Mouse (Mus musculus) MEL (cell line): ENCODE measurements around the gene Camk1d. TPM values are rescaled to one million over a fixed set of nuclear protein-coding genes. Genes with fewer than 3 reads are reported as not detected.

Source experiments
- DNase-seq: peaks from one replicate; pipeline ENCODE4 v3.0.0; 2011; ENCODE audit warnings: low read depth, low spot score
- H3K27ac ChIP-seq: 2 replicates; pipeline ENCODE4 v1.5.1; 2012; ENCODE audit warnings: low read depth, mild to moderate bottlenecking, control low read depth, low read length, moderate library complexity; ENCODE audit not compliant: control insufficient read depth
- H3K27me3 ChIP-seq, 2 experiments: fragments of 150-350 bp in 1 of 2; sonication (generic) in 1 of 2; 2 replicates each; pipeline ENCODE4 v1.6.1; 2012; ENCODE audit warnings: low read length in 2 of 2, mild to moderate bottlenecking in 2 of 2, improper control_type of control experiment in 1 of 2, moderate library complexity in 1 of 2; ENCODE audit not compliant: insufficient read depth in 2 of 2, control insufficient read depth in 1 of 2
- H3K36me3 ChIP-seq, 2 experiments: 2 replicates each; pipeline ENCODE4 v1.6.1; 2012 to 2014; ENCODE audit warnings: low read length in 2 of 2, improper control_type of control experiment in 1 of 2, inconsistent platforms in 1 of 2, mild to moderate bottlenecking in 1 of 2; ENCODE audit not compliant: insufficient read depth in 2 of 2, control insufficient read depth in 1 of 2
- H3K4me1 ChIP-seq, 2 experiments: fragments of 150-350 bp in 1 of 2; sonication (generic) in 1 of 2; 2 replicates each; pipeline ENCODE4 v1.6.1; 2012; ENCODE audit warnings: low read length in 2 of 2, improper control_type of control experiment in 1 of 2, mild to moderate bottlenecking in 1 of 2; ENCODE audit not compliant: insufficient read depth in 2 of 2, control insufficient read depth in 1 of 2
- H3K4me3 ChIP-seq, 2 experiments: fragments of 150-350 bp in 1 of 2; sonication (generic) in 1 of 2; 2 replicates each; pipeline ENCODE4 v1.5.1; 2012; ENCODE audit warnings: low read depth in 2 of 2, low read length in 2 of 2, mild to moderate bottlenecking in 2 of 2, moderate library complexity in 2 of 2, control low read depth in 1 of 2, improper control_type of control experiment in 1 of 2; ENCODE audit not compliant: control insufficient read depth in 1 of 2, insufficient read depth in 1 of 2
- H3K79me2 ChIP-seq: 2 replicates; pipeline ENCODE4 v1.6.1; 2012; ENCODE audit warnings: mild to moderate bottlenecking, low read length, moderate library complexity; ENCODE audit not compliant: control insufficient read depth, poor library complexity, insufficient read depth
- H3K9ac ChIP-seq: 2 replicates; pipeline ENCODE4 v1.6.1; 2012; ENCODE audit warnings: low read depth, mild to moderate bottlenecking, control low read depth, low read length, moderate library complexity; ENCODE audit not compliant: control insufficient read depth, poor library complexity, severe bottlenecking
- H3K9me3 ChIP-seq: fragments of 150-350 bp; sonication (generic); replicated peaks from 2 replicates; pipeline ENCODE4 v1.6.1; 2012; ENCODE audit warnings: mild to moderate bottlenecking, low read length, improper control_type of control experiment, moderate library complexity; ENCODE audit not compliant: insufficient read depth
- BHLHE40 ChIP-seq: IDR thresholded peaks from 2 replicates; pipeline ENCODE4 v1.6.1; 2012; ENCODE audit warnings: low read depth, mild to moderate bottlenecking, inconsistent platforms, low read length, improper control_type of control experiment, borderline replicate concordance
- CHD1 ChIP-seq: IDR thresholded peaks from 2 replicates; pipeline ENCODE4 v1.6.1; 2012; ENCODE audit warnings: low read depth, mild to moderate bottlenecking, inconsistent platforms, low read length, improper control_type of control experiment
- CHD2 ChIP-seq: IDR thresholded peaks from 2 replicates; pipeline ENCODE4 v1.6.1; 2011; ENCODE audit warnings: low read length, improper control_type of control experiment
- CTCF ChIP-seq, 3 experiments: IDR thresholded peaks in 2 of 3; conservative IDR thresholded peaks in 1 of 3; 2 replicates each; pipeline ENCODE4 v1.5.1; 2011 to 2012; ENCODE audit warnings: low read length in 3 of 3, low read depth in 2 of 3, mild to moderate bottlenecking in 2 of 3, improper control_type of control experiment in 1 of 3, inconsistent platforms in 1 of 3, mixed read lengths in 1 of 3, moderate library complexity in 1 of 3; ENCODE audit not compliant: control insufficient read depth in 1 of 3, insufficient read depth in 1 of 3, poor library complexity in 1 of 3, severe bottlenecking in 1 of 3
- E2F4 ChIP-seq: IDR thresholded peaks from 2 replicates; pipeline ENCODE4 v1.6.1; 2011; ENCODE audit warnings: low read depth, low read length, improper control_type of control experiment, borderline replicate concordance
- ELF1 ChIP-seq: IDR thresholded peaks from 2 replicates; pipeline ENCODE4 v1.6.1; 2014; ENCODE audit warnings: low read depth, mild to moderate bottlenecking, inconsistent platforms, low read length, improper control_type of control experiment, moderate library complexity
- ETS1 ChIP-seq: IDR thresholded peaks from 2 replicates; pipeline ENCODE4 v1.6.1; 2012; ENCODE audit warnings: low read depth, mild to moderate bottlenecking, inconsistent platforms, low read length, improper control_type of control experiment, moderate library complexity
- GATA1 ChIP-seq: IDR thresholded peaks from 2 replicates; pipeline ENCODE4 v1.6.1; 2011; ENCODE audit warnings: low read depth, low read length, improper control_type of control experiment
- KAT2A ChIP-seq: conservative IDR thresholded peaks from 2 replicates; pipeline ENCODE4 v1.6.1; 2012; ENCODE audit warnings: low read depth, low read length, improper control_type of control experiment, inconsistent platforms
- MAZ ChIP-seq: IDR thresholded peaks from 2 replicates; pipeline ENCODE4 v1.6.1; 2012; ENCODE audit warnings: low read depth, mild to moderate bottlenecking, inconsistent platforms, low read length, improper control_type of control experiment
- MEF2A ChIP-seq: IDR thresholded peaks from 2 replicates; pipeline ENCODE4 v1.6.1; 2014; ENCODE audit warnings: low read depth, mild to moderate bottlenecking, inconsistent platforms, low read length, improper control_type of control experiment; ENCODE audit not compliant: poor library complexity, insufficient replicate concordance, severe bottlenecking; ENCODE audit errors: extremely low read depth
- MXI1 ChIP-seq: IDR thresholded peaks from 2 replicates; pipeline ENCODE4 v1.6.1; 2011; ENCODE audit warnings: mild to moderate bottlenecking, low read depth, low read length, improper control_type of control experiment
- MYB ChIP-seq: IDR thresholded peaks from 2 replicates; pipeline ENCODE4 v1.6.1; 2011; ENCODE audit warnings: mild to moderate bottlenecking, low read depth, low read length, improper control_type of control experiment
- POLR2A ChIP-seq, 2 experiments: IDR thresholded peaks; 2 replicates each; pipeline ENCODE4 v1.6.1; 2011 to 2012; ENCODE audit warnings: low read length in 2 of 2, mild to moderate bottlenecking in 2 of 2, control low read depth in 1 of 2, improper control_type of control experiment in 1 of 2, low read depth in 1 of 2, moderate library complexity in 1 of 2; ENCODE audit not compliant: control insufficient read depth in 1 of 2, insufficient read depth in 1 of 2, poor library complexity in 1 of 2
- POLR2AphosphoS2 ChIP-seq: IDR thresholded peaks from 2 replicates; pipeline ENCODE4 v1.6.1; 2011; ENCODE audit warnings: low read length, improper control_type of control experiment
- RAD21 ChIP-seq: IDR thresholded peaks from 2 replicates; pipeline ENCODE4 v1.6.1; 2011; ENCODE audit warnings: mild to moderate bottlenecking, low read depth, low read length, improper control_type of control experiment
- RCOR1 ChIP-seq: IDR thresholded peaks from 2 replicates; pipeline ENCODE4 v1.6.1; 2012; ENCODE audit warnings: low read depth, mild to moderate bottlenecking, inconsistent platforms, low read length, improper control_type of control experiment
- SIN3A ChIP-seq: IDR thresholded peaks from 2 replicates; pipeline ENCODE4 v1.6.1; 2012; ENCODE audit warnings: low read length, improper control_type of control experiment, inconsistent platforms
- SMC3 ChIP-seq: IDR thresholded peaks from 2 replicates; pipeline ENCODE4 v1.6.1; 2011; ENCODE audit warnings: low read depth, low read length, improper control_type of control experiment
- TAL1 ChIP-seq: IDR thresholded peaks from 2 replicates; pipeline ENCODE4 v1.6.1; 2012; ENCODE audit warnings: mild to moderate bottlenecking, inconsistent platforms, low read length, moderate library complexity, mixed read lengths
- TBP ChIP-seq: IDR thresholded peaks from 2 replicates; pipeline ENCODE4 v1.8.0; 2011; ENCODE audit warnings: low read depth, low read length, improper control_type of control experiment
- TCF12 ChIP-seq: IDR thresholded peaks from 2 replicates; pipeline ENCODE4 v1.6.1; 2014; ENCODE audit warnings: low read depth, mild to moderate bottlenecking, inconsistent platforms, low read length, improper control_type of control experiment, moderate library complexity
- UBTF ChIP-seq: IDR thresholded peaks from 2 replicates; pipeline ENCODE4 v1.6.1; 2012; ENCODE audit warnings: low read depth, mild to moderate bottlenecking, inconsistent platforms, low read length, improper control_type of control experiment, moderate library complexity, borderline replicate concordance; ENCODE audit not compliant: insufficient read depth
- USF2 ChIP-seq, 2 experiments: IDR thresholded peaks; 2 replicates each; pipeline ENCODE4 v1.6.1; 2011 to 2012; ENCODE audit warnings: improper control_type of control experiment in 2 of 2, low read length in 2 of 2, borderline replicate concordance in 1 of 2, inconsistent platforms in 1 of 2, low read depth in 1 of 2, mild to moderate bottlenecking in 1 of 2; ENCODE audit not compliant: insufficient read depth in 1 of 2
- ZKSCAN1 ChIP-seq: IDR thresholded peaks from 2 replicates; pipeline ENCODE4 v1.6.1; 2012; ENCODE audit warnings: low read depth, mild to moderate bottlenecking, inconsistent platforms, low read length, improper control_type of control experiment, moderate library complexity
- ZMIZ1 ChIP-seq: IDR thresholded peaks from 2 replicates; pipeline ENCODE4 v1.6.1; 2012; ENCODE audit warnings: low read depth, mild to moderate bottlenecking, inconsistent platforms, low read length, improper control_type of control experiment, moderate library complexity
- polyA plus RNA-seq, 2 experiments: library from polyadenylated mRNA; stranded (reverse) in 1 of 2; unstranded in 1 of 2; fragments of >175 nt in 1 of 2; fragments of >200 nt in 1 of 2; gene quantifications; 2 replicates each; pipeline versions ENCODE4 v1.2.1 to v1.2.4; 2012; ENCODE audit warnings: low replicate concordance in 2 of 2, low read depth in 1 of 2; ENCODE audit not compliant: insufficient read length in 2 of 2, insufficient read depth in 1 of 2, missing spikeins in 1 of 2
- total RNA-seq: library from RNA; depleted of rRNA; stranded (reverse); fragments of 300-350 nt; gene quantifications from 2 replicates; pipeline ENCODE4 v1.2.3, GENCODE M21; 2012

Gene Camk1d
- total and polyA plus RNA-seq, 3 experiments, result 2.9 to 4.4 TPM; not detected in 1

- H3K27me3 ChIP-seq, result no peaks in the 10 kb centered on the region
- H3K4me1 ChIP-seq, result no peaks in the 10 kb centered on the region
- no peak overlapping the region for H3K4me3 ChIP-seq
- no peak overlapping the region for H3K27ac ChIP-seq
- no peaks in the 10 kb centered on the region for H3K36me3 ChIP-seq
- no peak overlapping the region for H3K9ac ChIP-seq
- no peak for DNase-seq
- no peaks in the 10 kb centered on the region for H3K79me2 ChIP-seq
- H3K9me3 ChIP-seq, result no peaks in the 10 kb centered on the region
- no peak for TF ChIP-seq TAL1
- TF ChIP-seq BHLHE40, result no peak
- TF ChIP-seq ETS1, result no peak
- TF ChIP-seq SIN3A, result no peak
- no peak for TF ChIP-seq ZKSCAN1
- TF ChIP-seq CTCF (IDR thresholded peaks at IDR 0.05 in 2 of 3, conservative IDR thresholded peaks at IDR 0.05 in 1 of 3; ENCODE audit: control insufficient read depth in 1 of 3, insufficient read depth in 1 of 3, low read depth in 2 of 3, low read length in 3 of 3, poor library complexity in 1 of 3, severe bottlenecking in 1 of 3), result no peak
- TF ChIP-seq KAT2A, result no peak
- TF ChIP-seq, all 39 proteins: peak for 0
These were observed 341.4 kb downstream of the Camk1d start for GRCm38 (mm10) chr2:5372886-5373429.

GRCm38 (mm10) chr2:5371316-5371715 lies 343.0 kb downstream of the Camk1d start:
- no peaks in the 10 kb centered on the region for H3K36me3 ChIP-seq
- H3K9ac ChIP-seq, result no peak overlapping the region
- no peaks in the 10 kb centered on the region for H3K9me3 ChIP-seq
- no peaks in the 10 kb centered on the region for H3K27me3 ChIP-seq
- H3K4me3 ChIP-seq, result no peak overlapping the region
- TF ChIP-seq CHD1, result no peak
- TF ChIP-seq GATA1, result no peak
- no peak for TF ChIP-seq MYB
- TF ChIP-seq MAZ, result no peak
- no peak for TF ChIP-seq POLR2AphosphoS2
- no peak for TF ChIP-seq ETS1
- TF ChIP-seq TAL1, result no peak
- TF ChIP-seq RCOR1, result no peak
- H3K4me1 ChIP-seq, result no peaks in the 10 kb centered on the region
- no peaks in the 10 kb centered on the region for H3K79me2 ChIP-seq
- no peak for DNase-seq
- no peak overlapping the region for H3K27ac ChIP-seq

DNA sequence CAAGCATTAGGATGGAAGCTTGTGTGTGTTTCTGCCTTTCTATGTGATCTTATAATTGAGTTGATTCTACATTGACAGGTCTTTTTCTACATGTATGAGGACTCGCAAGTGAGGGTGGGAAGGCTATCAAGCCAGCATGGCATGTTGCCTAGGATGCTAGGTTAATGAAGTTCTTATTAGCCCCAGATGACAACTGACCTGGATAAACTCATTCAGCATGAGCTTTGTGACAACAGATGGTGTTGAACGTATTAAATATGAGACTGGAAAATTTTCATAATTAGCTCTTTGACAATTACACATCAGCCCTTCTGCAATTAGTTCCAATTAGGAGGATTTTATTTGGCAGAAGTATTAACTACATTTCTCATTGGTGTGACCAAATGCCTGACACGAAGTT lies 343.7 kb downstream of the Camk1d start:
- H3K9ac ChIP-seq, result no peak overlapping the region
- no peaks in the 10 kb centered on the region for H3K79me2 ChIP-seq
- no peaks in the 10 kb centered on the region for H3K36me3 ChIP-seq
- no peaks in the 10 kb centered on the region for H3K27me3 ChIP-seq
- H3K9me3 ChIP-seq, result no peaks in the 10 kb centered on the region
- DNase-seq, result no peak
- no peak overlapping the region for H3K4me3 ChIP-seq
- no peaks in the 10 kb centered on the region for H3K4me1 ChIP-seq
- H3K27ac ChIP-seq, result no peak overlapping the region
- no peak for TF ChIP-seq MAZ
- no peak for TF ChIP-seq POLR2A (IDR thresholded peaks at IDR 0.05; ENCODE audit: control insufficient read depth in 1 of 2, insufficient read depth in 1 of 2, low read depth in 1 of 2, low read length in 2 of 2, poor library complexity in 1 of 2)
- TF ChIP-seq UBTF, result no peak
- no peak for TF ChIP-seq MEF2A
- TF ChIP-seq RAD21, result no peak
- TF ChIP-seq CHD1, result no peak
- no peak for TF ChIP-seq CHD2
- no peak for TF ChIP-seq USF2 (IDR thresholded peaks at IDR 0.05; ENCODE audit: borderline replicate concordance in 1 of 2, insufficient read depth in 1 of 2, low read depth in 1 of 2, low read length in 2 of 2)
- no peak for TF ChIP-seq RCOR1
- TF ChIP-seq ZMIZ1, result no peak
- TF ChIP-seq E2F4, result no peak
- TF ChIP-seq POLR2AphosphoS2, result no peak
- no peak for TF ChIP-seq ETS1
- TF ChIP-seq SMC3, result no peak
- TF ChIP-seq TCF12, result no peak
- no peak for TF ChIP-seq BHLHE40
- TF ChIP-seq MXI1, result no peak
- TF ChIP-seq ELF1, result no peak
- no peak for TF ChIP-seq TBP
